Mouse (Mus musculus) hindbrain, embryonic 13.5 days (tissue): ENCODE data around the gene Thap12. TPM values are rescaled to one million over a fixed set of nuclear protein-coding genes. Genes with fewer than 3 reads are reported as not detected.

Experiments used
- polyA plus RNA-seq: library from polyadenylated mRNA; unstranded; fragments of >200 nt; fragmentation: Nextera tagmentation; extraction: Ambion mirVana; gene quantifications from 2 replicates; pipeline ENCODE4 v1.2.1, GENCODE M21; 2015

Gene Thap12
- polyA plus RNA-seq, 1 experiment from 2014 or later = 45.9 TPM

Other genes starting within 250 kb of the Thap12 start
- 3.1 and 3.9 TPM in 2 replicates for gene Lrrc32, start 213.8 kb upstream of the Thap12 start, polyA plus RNA-seq
- 35.0 and 36.2 TPM in 2 replicates for gene Emsy, start 46.3 kb upstream of the Thap12 start, polyA plus RNA-seq
- 2.0 and 2.3 TPM in 2 replicates for gene Wnt11, start 132.0 kb downstream of the Thap12 start, polyA plus RNA-seq